In the genomic region with DNA sequence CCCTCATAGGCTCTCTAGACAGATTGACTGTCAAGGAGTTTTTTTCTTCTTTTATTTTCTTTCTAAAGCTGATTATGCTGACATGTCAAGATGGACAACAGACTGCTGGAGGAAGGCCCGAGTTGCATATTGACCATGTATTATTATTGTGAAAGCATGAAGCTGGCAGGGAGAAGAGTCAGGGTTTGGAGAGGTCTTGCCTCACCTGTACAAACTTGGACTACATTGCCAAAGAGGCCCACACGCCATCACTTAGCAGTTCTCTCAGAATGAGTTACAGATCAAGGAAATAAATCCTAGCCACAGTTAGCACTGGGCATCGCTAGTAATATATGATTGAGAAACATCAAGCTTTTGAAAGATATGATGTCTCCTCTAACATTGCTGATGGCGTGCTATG, we compare ENCODE assay signal across 22 mouse cellular contexts. TPM values are rescaled to one million over a fixed set of nuclear protein-coding genes. Genes with fewer than 3 reads are reported as not detected.
A peak's percentile ranks its signal among the peaks of the same experiment; 100 is the strongest.
DNase-seq lines count a peak whose midpoint lies in the region; ATAC-seq and TF ChIP-seq lines count a peak whose summit lies in the region.
"Had no signal": no experiment of that assay in that cellular context is flagged by ENCODE, and none has a peak within 500 bp of the region (broad histone marks: within the 10 kb centered on the region; RNA-seq: fewer than 3 reads in every experiment).

No protein-coding gene starts in this region.

- H3K9me3 ChIP-seq in stomach, postnatal 0 days (ENCODE audit: control insufficient read depth, low read length): no peaks in the 10 kb centered on the region
- no peaks in the 10 kb centered on the region for H3K9me3 ChIP-seq in midbrain, embryonic 14.5 days (ENCODE audit: control insufficient read depth, low read length)
- H3K9me3 ChIP-seq: embryonic facial prominence, embryonic 15.5 days; forebrain, embryonic 10.5 days; heart, embryonic 10.5 days; hindbrain, embryonic 12.5 days had no signal

- H3K9ac ChIP-seq in stomach, postnatal 0 days (ENCODE audit: low read length): no peak overlapping the region
- H3K9ac ChIP-seq in midbrain, embryonic 14.5 days (replicated peaks; ENCODE audit: low read length): no peak overlapping the region
- H3K9ac ChIP-seq: embryonic facial prominence, embryonic 15.5 days; hindbrain, embryonic 12.5 days had no signal

- TF ChIP-seq CTCF in bone marrow macrophage, adult 2 months (IDR thresholded peaks at IDR 0.05; ENCODE audit: low read depth, low read length): no peak
- no peak for TF ChIP-seq CTCF in stomach, postnatal 0 days (IDR thresholded peaks at IDR 0.05; ENCODE audit: low read depth)

- peak overlapping the region; percentile 65; the same call in 1 of the 2 replicates for H3K27ac ChIP-seq in bone marrow macrophage, adult 2 months (ENCODE audit: insufficient read depth, low read depth, low read length)
- H3K27ac ChIP-seq in stomach, postnatal 0 days (replicated peaks): peak overlapping the region; percentile 74; the same call in 1 of the 2 replicates
- H3K27ac ChIP-seq in midbrain, embryonic 14.5 days (replicated peaks; ENCODE audit: low read depth, low read length): no peak overlapping the region
- H3K27ac ChIP-seq: embryonic facial prominence, embryonic 15.5 days; forebrain, embryonic 10.5 days; heart, embryonic 10.5 days; hindbrain, embryonic 12.5 days had no signal

- no peak for ATAC-seq in stomach, postnatal 0 days (ENCODE audit: low FRiP score, low TSS enrichment)
- no peak for ATAC-seq in midbrain, embryonic 14.5 days (ENCODE audit: low FRiP score, low TSS enrichment)
- ATAC-seq: activated CD4-positive, CD25-positive, alpha-beta regulatory T cell, adult 4 months; forebrain, embryonic 14.5 days; Patski had no signal

- 79% methylated on average over 4 of the region's 4 CpGs for WGBS in stomach, postnatal 0 days
- WGBS in midbrain, embryonic 14.5 days: 78% methylated on average over 4 of the region's 4 CpGs

- TF ChIP-seq EP300 in stomach, postnatal 0 days (optimal IDR thresholded peaks at IDR 0.05): no peak

- peak; percentile 19 to 54 for DNase-seq in lung, adult 18-20 months
- no peak for DNase-seq in lung, postnatal 14 days
- peak; percentile 43 for DNase-seq in lung, postnatal 36 days
- no peak for DNase-seq in stomach, postnatal 0 days (ENCODE audit: low spot score)
- no peak for DNase-seq in midbrain, embryonic 14.5 days
- DNase-seq: adrenal gland, postnatal 14 days; cerebellum, adult 2 months; cerebellum, postnatal 14 days; embryo, embryonic 11 days; gastrocnemius, postnatal 36 days; heart, postnatal 10 days; heart, postnatal 4 days had no signal

- no peaks in the 10 kb centered on the region for H3K27me3 ChIP-seq in stomach, postnatal 0 days (ENCODE audit: control insufficient read depth, insufficient read depth, low read length)
- no peaks in the 10 kb centered on the region for H3K27me3 ChIP-seq in midbrain, embryonic 14.5 days (ENCODE audit: control insufficient read depth, insufficient read depth, low read length)
- H3K27me3 ChIP-seq: CH12.LX; embryonic facial prominence, embryonic 15.5 days; hindbrain, embryonic 12.5 days; Patski had no signal

- no peak overlapping the region for H3K4me2 ChIP-seq in stomach, postnatal 0 days (replicated peaks; ENCODE audit: low read depth)
- H3K4me2 ChIP-seq in midbrain, embryonic 14.5 days (ENCODE audit: low read length): no peak overlapping the region
- H3K4me2 ChIP-seq: embryonic facial prominence, embryonic 15.5 days; hindbrain, embryonic 12.5 days had no signal

- H3K4me1 ChIP-seq in bone marrow macrophage, adult 2 months (ENCODE audit: control insufficient read depth, insufficient read depth, low read length): peaks cover 43% of the 10 kb centered on the region
- no peaks in the 10 kb centered on the region for H3K4me1 ChIP-seq in stomach, postnatal 0 days (replicated peaks; ENCODE audit: control insufficient read depth, insufficient read depth)
- H3K4me1 ChIP-seq in midbrain, embryonic 14.5 days (ENCODE audit: control insufficient read depth, insufficient read depth, low read length): no peaks in the 10 kb centered on the region
- H3K4me1 ChIP-seq: embryonic facial prominence, embryonic 15.5 days; forebrain, embryonic 10.5 days; hindbrain, embryonic 12.5 days had no signal

- H3K36me3 ChIP-seq in stomach, postnatal 0 days (ENCODE audit: control insufficient read depth, insufficient read depth, low read length): no peaks in the 10 kb centered on the region
- no peaks in the 10 kb centered on the region for H3K36me3 ChIP-seq in midbrain, embryonic 14.5 days (ENCODE audit: control insufficient read depth, insufficient read depth, low read length)
- H3K36me3 ChIP-seq: embryonic facial prominence, embryonic 15.5 days; forebrain, embryonic 10.5 days; heart, embryonic 10.5 days; hindbrain, embryonic 12.5 days had no signal

- TF ChIP-seq POLR2A in bone marrow macrophage, adult 2 months (IDR thresholded peaks at IDR 0.05; ENCODE audit: borderline replicate concordance, low read depth, low read length): no peak

- H3K4me3 ChIP-seq in bone marrow macrophage, adult 2 months (ENCODE audit: insufficient read depth, low read length): no peak overlapping the region
- no peak overlapping the region for H3K4me3 ChIP-seq in stomach, postnatal 0 days (ENCODE audit: low read depth, low read length)
- no peak overlapping the region for H3K4me3 ChIP-seq in midbrain, embryonic 14.5 days (replicated peaks; ENCODE audit: low read depth, low read length)
- H3K4me3 ChIP-seq: embryonic facial prominence, embryonic 15.5 days; erythroblast, embryonic 14.5 days; forebrain, embryonic 10.5 days; heart, embryonic 10.5 days; hindbrain, embryonic 12.5 days had no signal

RNA-seq across cellular contexts. Expression of gene Bmp2, which starts 54.9 kb away (rescaled TPM):
- 0.40 and 0.52 TPM in 2 replicates for polyA plus RNA-seq in bone marrow macrophage, adult 2 months (2012; ENCODE audit: insufficient read depth, insufficient read length, missing spikeins)
- 29.4 and 31.2 TPM in 2 replicates for polyA plus RNA-seq in stomach, postnatal 0 days (2015; fragmentation: Nextera tagmentation; extraction: Ambion mirVana)
- 1.3 and 1.9 TPM in 2 replicates for polyA plus RNA-seq in midbrain, embryonic 14.5 days (2014; fragmentation: Nextera tagmentation; extraction: Ambion mirVana)
- polyA plus RNA-seq: activated CD4-positive, CD25-positive, alpha-beta regulatory T cell, adult 4 months had no signal

Comparison
In these comparisons a context has a peak if more than half of its experiments do, and no peak if none do; other contexts are left out.
1. DNase-seq: peak in lung, adult 18-20 months (2 of 2) and lung, postnatal 36 days (single experiment); none in lung, postnatal 14 days (single experiment), stomach, postnatal 0 days (single experiment) and midbrain, embryonic 14.5 days (single experiment).
2. RNA of gene Bmp2, which starts 54.9 kb away (polyA plus RNA-seq): 29.4 to 31.2 TPM in stomach, postnatal 0 days; 1.3 to 1.9 TPM in midbrain, embryonic 14.5 days and 0.40 to 0.52 TPM in bone marrow macrophage, adult 2 months; every median in the first group is over 10 times any median in the second.